Mouse (Mus musculus) hindbrain, embryonic 16.5 days (tissue): Measurements from ENCODE around the gene Mpv17l2. TPM values are rescaled to one million over a fixed set of nuclear protein-coding genes. Genes with fewer than 3 reads are reported as not detected.

ENCODE experiments used
- ATAC-seq: fragments of 200-750 bp; cut with Nextera tagmentation; 2 replicates; pipeline ENCODE4 v1.8.0; 2017; ENCODE audit warnings: moderate TSS enrichment, moderate library complexity
- H3K27ac ChIP-seq: fragments of 300-500 bp; sonication (generic); 2 replicates; pipeline ENCODE4 v1.5.1; 2014; ENCODE audit warnings: low read depth, mild to moderate bottlenecking, control low read depth, low read length, moderate library complexity
- H3K27me3 ChIP-seq: fragments of 300-500 bp; sonication (generic); replicated peaks from 2 replicates; pipeline ENCODE4 v1.6.1; 2014; ENCODE audit warnings: low read length; ENCODE audit not compliant: control insufficient read depth, insufficient read depth
- H3K36me3 ChIP-seq: fragments of 300-500 bp; sonication (generic); 2 replicates; pipeline ENCODE4 v1.6.1; 2014; ENCODE audit warnings: mild to moderate bottlenecking, low read length, moderate library complexity, mixed read lengths; ENCODE audit not compliant: control insufficient read depth, insufficient read depth
- H3K4me1 ChIP-seq: fragments of 300-500 bp; sonication (generic); 2 replicates; pipeline ENCODE4 v1.6.1; 2014; ENCODE audit warnings: low read depth, low read length; ENCODE audit not compliant: control insufficient read depth, insufficient read depth
- H3K4me2 ChIP-seq: fragments of 300-500 bp; sonication (generic); 2 replicates; pipeline ENCODE4 v1.6.1; 2014; ENCODE audit warnings: mild to moderate bottlenecking, low read length, control low read depth, moderate library complexity
- H3K4me3 ChIP-seq: fragments of 300-500 bp; sonication (generic); 2 replicates; pipeline ENCODE4 v1.5.1; 2014; ENCODE audit warnings: mild to moderate bottlenecking, low read length, control low read depth, moderate library complexity
- H3K9ac ChIP-seq: fragments of 300-500 bp; sonication (generic); 2 replicates; pipeline ENCODE4 v1.6.1; 2014; ENCODE audit warnings: low read depth, mild to moderate bottlenecking, control low read depth, low read length, moderate library complexity
- H3K9me3 ChIP-seq: fragments of 300-500 bp; sonication (generic); 2 replicates; pipeline ENCODE4 v1.6.1; 2014; ENCODE audit warnings: mild to moderate bottlenecking, low read length, moderate library complexity; ENCODE audit not compliant: control insufficient read depth
- WGBS: fragments of 180-500 bp; shearing (Covaris S2); extraction: QIAGEN DNeasy Blood & Tissue Kit; methylation state at CpG from one replicate; pipeline ENCODE4 v1.1.7; 2014; 5-methylcytosine and 5-hydroxymethylcytosine counted together
- microRNA-seq: library from miRNA; unstranded; fragments of <30 nt; microRNA quantifications from one replicate; pipeline ENCODE4, GENCODE M21; 2017
- polyA plus RNA-seq: library from polyadenylated mRNA; unstranded; fragments of >200 nt; fragmentation: Nextera tagmentation; extraction: Ambion mirVana; gene quantifications from 2 replicates; pipeline ENCODE4 v1.2.1, GENCODE M21; 2015

The Mpv17l2 gene
- polyA plus RNA-seq, 1 experiment from 2014 or later = 49.9 TPM

GRCm38 (mm10) chr8:70711041-70711440 lies 49.7 kb downstream of the Mpv17l2 start:
- H3K9ac ChIP-seq = no peak overlapping the region; the same call in 1 of the 2 replicates
- no peak for ATAC-seq
- WGBS = 83% methylated on average over 11 of the region's 11 CpGs

DNA sequence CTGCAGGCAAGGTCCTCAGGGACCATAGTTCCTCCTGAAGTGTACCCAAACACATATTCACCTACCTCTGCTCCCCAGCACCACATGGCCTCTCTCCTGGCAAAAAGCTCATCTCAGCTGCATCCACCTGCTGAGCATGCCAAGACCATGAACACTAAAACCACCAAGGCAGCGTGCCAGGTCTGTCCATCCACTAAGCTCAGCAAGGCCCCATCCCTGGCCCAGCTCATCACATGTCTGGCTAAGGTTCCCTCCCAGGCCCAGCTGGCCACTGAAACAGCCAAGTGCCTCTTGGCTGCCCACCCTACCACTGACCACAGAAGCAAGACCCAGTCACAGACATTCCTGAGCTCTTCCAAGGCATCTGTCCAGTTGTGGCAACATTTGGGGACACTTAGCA lies 50.5 kb downstream of the Mpv17l2 start:
- Histone ChIP-seq H3K27ac (no peak overlapping the region), H3K27me3 (no peaks in the 10 kb centered on the region), H3K9ac (no peak overlapping the region), H3K36me3 (no peaks in the 10 kb centered on the region), H3K4me3 (no peak overlapping the region), H3K4me2 (no peak overlapping the region), H3K4me1 (no peaks in the 10 kb centered on the region), H3K9me3 (no peaks in the 10 kb centered on the region)
- WGBS = 85% methylated on average over 1 of the region's 1 CpGs
- ATAC-seq = no peak

More at GRCm38 (mm10) chr8:70711041-70711440, 49.7 kb downstream of the Mpv17l2 start:
- H3K4me3 ChIP-seq = no peak overlapping the region
- no peaks in the 10 kb centered on the region for H3K9me3 ChIP-seq
- H3K4me1 ChIP-seq = no peaks in the 10 kb centered on the region
- H3K27me3 ChIP-seq = no peaks in the 10 kb centered on the region
- H3K27ac ChIP-seq = no peak overlapping the region
- no peak overlapping the region for H3K4me2 ChIP-seq
- H3K36me3 ChIP-seq = no peaks in the 10 kb centered on the region

DNA sequence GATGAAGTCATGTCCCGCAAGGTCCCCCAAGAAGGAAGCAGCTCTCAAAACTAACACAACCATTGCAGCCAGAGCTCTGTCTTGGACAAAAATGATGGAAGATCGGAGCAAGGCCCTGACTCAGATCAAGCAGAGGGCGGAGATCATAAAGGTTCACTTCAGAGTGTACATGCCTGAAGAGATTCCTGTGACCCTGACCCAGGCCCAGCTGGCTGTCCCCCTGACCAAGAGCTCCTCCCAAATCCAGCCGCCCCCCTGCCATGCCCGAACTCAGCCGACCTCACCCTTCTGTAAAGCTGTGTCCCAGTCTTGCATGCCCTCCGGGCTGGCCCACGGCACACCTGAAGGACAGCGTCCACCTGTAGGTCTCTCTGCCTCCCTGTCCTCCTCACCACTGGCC lies 51.0 kb downstream of the Mpv17l2 start:
- Histone ChIP-seq H3K4me2 (no peak overlapping the region), H3K27me3 (no peaks in the 10 kb centered on the region), H3K9me3 (no peaks in the 10 kb centered on the region), H3K9ac (no peak overlapping the region), H3K27ac (no peak overlapping the region), H3K4me3 (no peak overlapping the region), H3K36me3 (no peaks in the 10 kb centered on the region), H3K4me1 (no peaks in the 10 kb centered on the region)
- ATAC-seq = no peak
- 88% methylated on average over 9 of the region's 9 CpGs for WGBS

Small RNA genes lying within 50 kb of the gene (microRNA-seq; reads per million reads assigned to microRNA genes)
- 0.62 reads per million for gene Mir7240

Other genes starting within 250 kb of the Mpv17l2 start
- gene Fkbp8, start 233.2 kb downstream of the Mpv17l2 start, polyA plus RNA-seq = 429 and 441 TPM in 2 replicates
- 45.2 and 45.4 TPM in 2 replicates for gene Kxd1, start 233.0 kb downstream of the Mpv17l2 start, polyA plus RNA-seq
- 14.9 and 19.2 TPM in 2 replicates for gene Ell, start 221.5 kb downstream of the Mpv17l2 start, polyA plus RNA-seq
- gene Isyna1, start 166.6 kb downstream of the Mpv17l2 start, polyA plus RNA-seq = 150 and 164 TPM in 2 replicates
- gene Ssbp4, start 152.1 kb downstream of the Mpv17l2 start, polyA plus RNA-seq = 148 and 157 TPM in 2 replicates
- gene Lrrc25, start 144.8 kb downstream of the Mpv17l2 start, polyA plus RNA-seq = 1.1 and 1.6 TPM in 2 replicates
- gene Gdf15, start 128.5 kb downstream of the Mpv17l2 start, polyA plus RNA-seq = 0.11 and 0.48 TPM in 2 replicates
- gene Pgpep1, start 100.6 kb downstream of the Mpv17l2 start, polyA plus RNA-seq = 78.3 and 87.6 TPM in 2 replicates
- 168 and 169 TPM in 2 replicates for gene Lsm4, start 87.7 kb downstream of the Mpv17l2 start, polyA plus RNA-seq
- 60.0 and 69.0 TPM in 2 replicates for gene Jund, start 62.0 kb downstream of the Mpv17l2 start, polyA plus RNA-seq
- 0.10 TPM in 1 of 2 replicates, not detected in the other for gene Iqcn, start 57.5 kb downstream of the Mpv17l2 start, polyA plus RNA-seq
- gene Gm3336, start 42.4 kb downstream of the Mpv17l2 start, polyA plus RNA-seq = 0.19 TPM in 1 of 2 replicates, not detected in the other
- 0.19 and 0.42 TPM in 2 replicates for gene Pde4c, start 37.2 kb downstream of the Mpv17l2 start, polyA plus RNA-seq
- gene Rab3a, start 6.3 kb downstream of the Mpv17l2 start, polyA plus RNA-seq = 622 and 635 TPM in 2 replicates
- gene Pik3r2, start 15.8 kb upstream of the Mpv17l2 start, polyA plus RNA-seq = 115 and 118 TPM in 2 replicates
- gene Mast3, start 44.1 kb upstream of the Mpv17l2 start, polyA plus RNA-seq = 21.9 and 23.9 TPM in 2 replicates
- 0.11 and 0.14 TPM in 2 replicates for gene Il12rb1, start 47.5 kb upstream of the Mpv17l2 start, polyA plus RNA-seq
- gene Arrdc2, start 78.8 kb upstream of the Mpv17l2 start, polyA plus RNA-seq = 6.8 and 7.9 TPM in 2 replicates
- 16.3 and 18.5 TPM in 2 replicates for gene Kcnn1, start 102.3 kb upstream of the Mpv17l2 start, polyA plus RNA-seq
- gene Ccdc124, start 113.0 kb upstream of the Mpv17l2 start, polyA plus RNA-seq = 168 and 190 TPM in 2 replicates
- gene Slc5a5, start 131.8 kb upstream of the Mpv17l2 start, polyA plus RNA-seq = 2.4 and 3.1 TPM in 2 replicates
- 1,821 and 2,018 TPM in 2 replicates for gene Rpl18a, start 136.5 kb upstream of the Mpv17l2 start, polyA plus RNA-seq
- 57.8 and 71.4 TPM in 2 replicates for gene Map1s, start 145.0 kb upstream of the Mpv17l2 start, polyA plus RNA-seq